Mouse (Mus musculus): ENCODE results near the gene Fpgt.

Fpgt gene

GRCm38 (mm10) chr3:155093116-155093956 lies at the start of gene Fpgt, which contains the start of gene Lrriq3:
Gene Fpgt (minus strand): TSS chr3:155093403.
Gene Lrriq3 (plus strand): TSS chr3:155093434.
- DNase-seq: peak; percentile 93

GRCm38 (mm10) chr3:155141047-155141446 lies 47.8 kb upstream of the Fpgt start:
- no peak for DNase-seq

- no peak for DNase-seq
Observed at GRCm38 (mm10) chr3:155137737-155138136, 44.5 kb upstream of the Fpgt start.

- no peak for DNase-seq
Observed at GRCm38 (mm10) chr3:155105957-155106356, 12.8 kb upstream of the Fpgt start.

- no peak for DNase-seq
Observed at GRCm38 (mm10) chr3:155099266-155099665, 6.1 kb upstream of the Fpgt start.

GRCm38 (mm10) chr3:155092081-155092480 lies 1.1 kb downstream of the Fpgt start:
- no peak for DNase-seq

- no peak for DNase-seq
Observed at GRCm38 (mm10) chr3:155077908-155078307, 15.3 kb downstream of the Fpgt start.

- DNase-seq: no peak
Observed at GRCm38 (mm10) chr3:155059449-155059822, 33.8 kb downstream of the Fpgt start.

GRCm38 (mm10) chr3:155058800-155059448 lies 34.3 kb downstream of the Fpgt start:
- no peak for DNase-seq

GRCm38 (mm10) chr3:155057566-155057965 lies 35.6 kb downstream of the Fpgt start:
- no peak for DNase-seq

- DNase-seq: no peak
Observed at GRCm38 (mm10) chr3:155056606-155057005, 36.6 kb downstream of the Fpgt start.

- no peak for DNase-seq
Observed at GRCm38 (mm10) chr3:155055231-155055916, 37.8 kb downstream of the Fpgt start, which contains the start of gene Tnni3k. Gene Tnni3k (minus strand): TSS chr3:155055407.

GRCm38 (mm10) chr3:155053189-155053588 lies 40.0 kb downstream of the Fpgt start:
- no peak for DNase-seq

- no peak for DNase-seq
Observed at GRCm38 (mm10) chr3:155052021-155052420, 41.2 kb downstream of the Fpgt start.

- DNase-seq: no peak
Observed at GRCm38 (mm10) chr3:155039012-155039836, 54.0 kb downstream of the Fpgt start.

Data from lung, postnatal 36 days (tissue).